Mouse (Mus musculus) gastrocnemius, postnatal 4 days (tissue): ENCODE measurements around the gene St8sia6. TPM values are rescaled to one million over a fixed set of nuclear protein-coding genes. Genes with fewer than 3 reads are reported as not detected.
A peak's percentile ranks its signal among the peaks of the same experiment; 100 is the strongest.
"Not testable (repeated sequence)": the region's sequence is repeated elsewhere in the genome, so short reads cannot be mapped to it uniquely, and the experiment has no call there.

Source experiments
- DNase-seq, 2 experiments: peaks; one replicate each; pipeline ENCODE4 v3.0.0; 2021 to 2022; ENCODE audit warnings: low spot score in 2 of 2, mixed read lengths in 2 of 2
- long read RNA-seq, 2 experiments: library from polyadenylated mRNA; stranded (forward); transcript quantifications; one replicate each; pipeline ENCODE4 v2.0.0; 2021
- total RNA-seq, 2 experiments: library from RNA; stranded (reverse); gene quantifications; 2 replicates each; pipeline ENCODE4 v1.2.3; 2021

Gene St8sia6
- under 1 TPM; 0.31 to 0.39 TPM for total RNA-seq
- long read RNA-seq, experiment 1, full-length matches to known transcripts, result 1 of 1 reads
- long read RNA-seq, experiment 1, partial matches to known transcripts, result 0 of 1 reads
- long read RNA-seq, experiment 1, other reads (novel, unspliced or antisense), result 0 of 1 reads
- long read RNA-seq, experiment 2, result 0 reads

- DNase-seq, result no peak
Observed at GRCm38 (mm10) chr2:13793969-13794363, at the start of gene St8sia6. Gene St8sia6 (minus strand): TSS chr2:13794064.

GRCm38 (mm10) chr2:13836310-13836709 lies 42.4 kb upstream of the St8sia6 start:
- DNase-seq, result no peak

- DNase-seq, result no peak
Observed at GRCm38 (mm10) chr2:13834989-13835388, 41.1 kb upstream of the St8sia6 start.

GRCm38 (mm10) chr2:13816645-13817044 lies 22.8 kb upstream of the St8sia6 start:
- no peak for DNase-seq

GRCm38 (mm10) chr2:13808593-13808992 lies 14.7 kb upstream of the St8sia6 start:
- DNase-seq, result no peak

DNA sequence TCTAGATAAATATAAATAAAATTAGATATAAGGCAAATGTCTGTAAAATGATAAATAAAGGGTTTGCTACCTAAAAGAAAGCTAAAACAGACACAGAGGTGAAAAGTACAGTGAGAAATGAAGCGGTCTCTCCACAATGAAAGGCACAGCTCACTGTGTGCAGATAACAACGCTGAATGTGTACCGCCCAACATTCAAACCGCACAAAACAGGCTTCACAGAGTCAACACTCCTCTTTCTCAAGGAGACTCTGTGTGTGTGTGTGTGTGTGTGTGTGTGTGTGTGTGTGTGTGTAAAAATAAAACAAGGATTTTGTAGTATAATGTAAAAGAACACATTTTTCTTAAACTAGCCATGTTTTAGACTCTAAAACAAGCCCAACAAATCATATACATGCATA lies 14.1 kb upstream of the St8sia6 start:
- DNase-seq, result no peak

DNA sequence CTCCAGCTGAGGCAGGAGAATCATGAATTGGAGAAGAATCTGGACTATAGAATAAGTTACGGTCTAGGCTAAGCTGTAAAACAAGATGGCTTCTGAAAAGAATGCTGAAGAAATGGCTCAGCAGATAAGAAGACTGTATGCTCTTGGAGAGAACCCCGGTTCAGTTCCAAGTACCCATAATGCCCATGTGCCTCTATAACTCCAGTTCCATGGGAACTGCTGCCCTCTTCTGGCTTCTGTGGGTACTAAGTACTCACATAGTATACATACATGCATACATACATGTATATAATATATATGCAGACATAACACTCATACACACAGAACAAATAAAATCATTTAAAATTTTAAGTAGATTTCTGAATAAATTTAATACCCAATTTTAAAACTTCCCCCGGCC lies 12.3 kb upstream of the St8sia6 start:
- no peak for DNase-seq

DNA sequence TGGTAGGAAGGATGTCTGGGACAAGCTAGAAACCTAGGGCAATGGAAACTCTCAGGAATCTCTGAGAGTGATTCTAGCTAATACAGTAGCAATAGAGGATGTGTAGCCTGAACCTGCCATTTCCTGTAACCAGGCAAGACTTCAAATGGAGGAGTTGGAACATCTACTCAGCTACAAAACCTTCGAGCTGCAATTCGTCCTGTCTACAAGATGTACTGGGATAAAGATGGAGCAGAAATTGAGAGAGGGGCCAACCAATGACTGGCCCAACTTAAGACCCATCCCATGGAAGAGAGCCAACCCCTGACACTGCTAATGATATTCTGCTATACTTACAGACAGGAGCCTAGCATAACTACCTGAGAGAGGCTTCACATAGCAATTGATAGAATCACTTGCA lies 6.8 kb upstream of the St8sia6 start:
- no peak for DNase-seq

- no peak for DNase-seq
Observed at GRCm38 (mm10) chr2:13794446-13794845, 582 bp upstream of the St8sia6 start.

GRCm38 (mm10) chr2:13793054-13793968 lies 553 bp downstream of the St8sia6 start:
- DNase-seq, result peak in 1 of 2 experiments; percentile 35

DNA sequence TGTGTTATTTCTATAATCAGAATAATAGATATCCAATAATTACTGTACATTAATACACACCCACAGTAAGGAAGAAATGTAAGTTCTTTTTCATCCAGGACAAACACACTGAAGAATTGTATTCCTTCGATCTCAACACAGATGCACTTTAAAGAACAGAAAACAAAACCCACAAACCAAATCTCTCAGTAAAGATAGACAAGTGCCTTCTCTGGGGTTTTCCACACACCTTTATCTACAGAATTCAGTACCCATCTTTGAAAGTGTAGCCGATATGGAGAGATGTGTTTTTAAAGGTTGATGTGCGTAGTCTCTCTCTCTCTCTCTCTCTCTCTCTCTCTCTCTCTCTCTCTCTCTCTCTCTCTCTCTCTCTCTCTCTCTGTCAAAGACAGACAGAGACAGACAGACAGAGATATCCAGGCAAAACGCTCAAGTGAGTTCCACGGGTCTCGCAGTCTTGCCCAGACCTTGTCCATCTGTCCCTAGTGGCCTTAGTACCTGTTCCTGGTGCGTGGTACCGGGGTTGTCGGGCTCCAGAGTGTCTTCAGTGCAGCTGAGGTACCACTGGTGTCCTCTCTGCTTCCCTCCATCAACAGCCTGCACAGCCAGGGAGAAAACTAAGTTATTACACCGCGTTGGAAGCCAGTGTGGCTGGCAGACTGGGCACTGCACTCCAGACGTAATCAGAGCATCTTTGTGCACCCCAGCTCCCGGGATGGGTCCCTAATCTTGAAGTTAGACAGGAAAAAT lies 1.4 kb downstream of the St8sia6 start:
- DNase-seq, result no peak

GRCm38 (mm10) chr2:13791598-13791997 lies 2.3 kb downstream of the St8sia6 start:
- no peak for DNase-seq

DNA sequence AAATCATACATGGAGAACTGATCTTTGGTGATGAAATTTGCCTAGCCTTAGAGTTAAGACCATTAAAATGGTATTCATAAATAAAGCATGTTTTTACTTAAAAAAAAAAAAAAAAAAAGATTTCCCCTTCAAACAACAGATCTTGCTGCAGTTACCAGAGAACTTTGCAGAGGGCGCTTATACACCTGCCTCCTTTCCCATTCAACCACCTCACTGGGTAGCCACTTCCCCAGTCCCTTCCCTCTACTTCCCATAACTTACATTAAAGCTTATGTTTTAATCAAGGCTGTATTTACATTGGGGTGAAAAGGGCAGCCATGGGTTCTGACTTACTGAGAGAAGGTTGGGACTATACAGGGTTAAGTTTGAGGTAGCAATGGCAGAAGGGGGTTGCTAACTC lies 4.5 kb downstream of the St8sia6 start:
- no peak for DNase-seq

GRCm38 (mm10) chr2:13786577-13787168 lies 7.2 kb downstream of the St8sia6 start:
- no peak for DNase-seq

- DNase-seq, result not testable (repeated sequence)
Observed at GRCm38 (mm10) chr2:13785992-13786391, 7.9 kb downstream of the St8sia6 start.

GRCm38 (mm10) chr2:13785247-13785646 lies 8.6 kb downstream of the St8sia6 start:
- no peak for DNase-seq

- no peak for DNase-seq
Observed at GRCm38 (mm10) chr2:13784448-13784847, 9.4 kb downstream of the St8sia6 start.

DNA sequence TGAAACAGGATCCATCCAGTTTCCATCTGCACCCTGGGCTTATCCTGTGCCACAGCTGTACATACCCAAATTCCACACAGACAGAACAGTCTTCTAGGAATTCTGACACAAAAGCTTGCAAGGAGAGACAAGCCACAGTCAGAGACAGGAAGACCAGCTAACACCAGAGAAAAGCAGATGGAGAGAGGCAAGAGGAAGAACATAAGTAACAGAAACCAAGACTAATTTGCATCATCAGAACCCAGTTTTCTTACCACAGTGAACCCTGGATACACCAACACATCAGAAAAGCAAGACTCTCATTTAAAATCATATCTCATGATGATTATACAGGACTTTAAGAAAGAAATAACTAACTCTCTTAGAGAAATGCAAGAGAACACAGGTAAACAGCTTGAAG lies 16.8 kb downstream of the St8sia6 start:
- no peak for DNase-seq

GRCm38 (mm10) chr2:13776453-13776852 lies 17.4 kb downstream of the St8sia6 start:
- DNase-seq, result no peak

GRCm38 (mm10) chr2:13775056-13775455 lies 18.8 kb downstream of the St8sia6 start:
- no peak for DNase-seq

GRCm38 (mm10) chr2:13768524-13768923 lies 25.3 kb downstream of the St8sia6 start:
- no peak for DNase-seq
